Mouse (Mus musculus): ENCODE measurements around the gene Olfr1084. TPM values are rescaled to one million over a fixed set of nuclear protein-coding genes. Genes with fewer than 3 reads are reported as not detected.

Gene Olfr1084
- polyA plus RNA-seq (2014; fragmentation: Illumina TruSeq; extraction: RNeasy Lipid Tissue Mini Kit (QIAGEN cat#74804)), result not detected

DNA sequence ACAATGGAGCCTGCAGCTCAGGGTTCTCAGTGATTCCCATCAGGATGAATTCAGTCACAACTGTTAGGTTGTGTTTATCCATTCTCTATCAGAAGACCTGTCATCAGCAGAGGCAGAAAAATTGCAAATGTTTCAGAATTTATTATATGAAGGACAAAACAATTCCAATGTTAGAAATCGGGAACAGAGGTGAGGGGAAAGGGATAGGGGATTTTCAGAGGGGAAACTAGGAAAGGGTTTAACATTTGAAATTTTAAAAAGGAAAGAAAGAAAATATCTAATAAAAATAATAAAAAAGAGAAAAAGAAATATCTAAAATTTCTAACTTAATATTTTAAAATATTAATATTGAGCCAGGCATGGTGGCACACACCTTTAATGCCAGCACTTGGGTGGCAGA lies at the start of gene Olfr1084:
Gene Olfr1084 (minus strand): TSS at position 101 of the 400 bp plus-strand sequence.

DNA sequence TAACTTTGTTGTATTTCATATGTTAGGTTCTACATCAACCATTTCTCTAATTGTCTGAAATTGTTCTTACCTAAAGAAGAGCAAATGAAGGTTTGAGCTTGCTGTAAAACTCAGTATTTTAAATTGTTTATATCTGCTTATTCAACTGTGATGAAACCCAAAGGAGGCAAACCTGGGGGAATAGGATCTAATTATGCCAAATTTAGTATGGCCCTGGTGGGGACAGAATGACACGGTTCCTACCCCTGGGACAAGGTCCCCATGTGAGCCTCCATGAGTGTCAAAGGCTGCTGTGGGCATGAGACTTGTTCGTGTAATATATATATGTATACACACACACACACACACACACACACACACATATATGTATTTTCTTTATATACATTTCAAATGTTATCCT lies 40.5 kb upstream of the Olfr1084 start, which contains the start of gene Olfr1086:
Gene Olfr1086 (minus strand): TSS at position 101 of the 400 bp plus-strand sequence.

DNA sequence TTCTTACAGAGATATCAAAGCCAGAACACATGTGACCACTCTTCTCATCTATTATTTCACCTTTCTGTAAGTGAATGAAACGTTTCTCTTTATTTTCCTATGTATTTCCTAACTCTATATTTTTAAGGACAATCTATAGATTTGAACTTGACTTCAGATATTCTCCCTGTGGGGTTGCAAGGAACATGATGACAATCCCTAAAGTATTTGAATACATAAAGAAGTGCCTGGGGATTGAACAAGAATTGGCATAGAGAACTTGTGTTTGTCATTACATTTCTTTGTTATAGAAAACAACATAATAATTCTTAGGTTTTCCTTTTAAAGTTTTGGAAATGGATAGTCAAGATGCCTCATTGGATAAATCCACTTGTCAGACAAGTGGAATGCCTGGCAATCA lies 22.4 kb upstream of the Olfr1084 start, which contains the start of gene Olfr1085:
Gene Olfr1085 (minus strand): TSS at position 101 of the 400 bp plus-strand sequence.

DNA sequence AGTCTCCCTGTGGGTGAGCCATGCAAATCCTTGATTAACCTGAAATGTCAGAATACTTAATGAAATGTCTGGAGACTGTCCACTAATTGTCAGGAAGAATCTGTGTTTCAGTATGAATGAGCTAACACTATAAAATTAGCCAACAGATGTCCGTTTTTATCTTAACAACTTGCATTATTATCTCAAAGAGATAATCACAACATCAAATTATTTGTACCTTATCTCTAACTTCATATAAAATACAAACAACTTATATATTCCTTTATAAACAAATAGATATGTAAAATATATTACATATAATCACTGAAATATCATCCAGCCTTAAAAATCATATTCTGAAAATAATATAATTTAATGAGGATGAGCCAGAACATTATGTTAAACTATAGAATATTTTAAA lies 40.7 kb downstream of the Olfr1084 start, which contains the start of gene Olfr1082:
Gene Olfr1082 (minus strand): TSS at position 101 of the 400 bp plus-strand sequence.

Other genes starting within 250 kb of the Olfr1084 start
- gene Olfr1061, start 225.7 kb downstream of the Olfr1084 start, polyA plus RNA-seq (2014; fragmentation: Illumina TruSeq; extraction: RNeasy Lipid Tissue Mini Kit (QIAGEN cat#74804)), result not detected
- gene Olfr1062, start 213.0 kb downstream of the Olfr1084 start, polyA plus RNA-seq (2014; fragmentation: Illumina TruSeq; extraction: RNeasy Lipid Tissue Mini Kit (QIAGEN cat#74804)), result not detected
- gene Olfr1065, start 189.1 kb downstream of the Olfr1084 start, polyA plus RNA-seq (2014; fragmentation: Illumina TruSeq; extraction: RNeasy Lipid Tissue Mini Kit (QIAGEN cat#74804)), result not detected
- not detected for gene Olfr1066, start 183.5 kb downstream of the Olfr1084 start, polyA plus RNA-seq (2014; fragmentation: Illumina TruSeq; extraction: RNeasy Lipid Tissue Mini Kit (QIAGEN cat#74804))
- gene Olfr228, start 152.3 kb downstream of the Olfr1084 start, polyA plus RNA-seq (2014; fragmentation: Illumina TruSeq; extraction: RNeasy Lipid Tissue Mini Kit (QIAGEN cat#74804)), result not detected
- gene Olfr1076, start 131.3 kb downstream of the Olfr1084 start, polyA plus RNA-seq (2014; fragmentation: Illumina TruSeq; extraction: RNeasy Lipid Tissue Mini Kit (QIAGEN cat#74804)), result not detected
- not detected for gene Olfr1079, start 97.2 kb downstream of the Olfr1084 start, polyA plus RNA-seq (2014; fragmentation: Illumina TruSeq; extraction: RNeasy Lipid Tissue Mini Kit (QIAGEN cat#74804))
- not detected for gene Olfr1080, start 81.5 kb downstream of the Olfr1084 start, polyA plus RNA-seq (2014; fragmentation: Illumina TruSeq; extraction: RNeasy Lipid Tissue Mini Kit (QIAGEN cat#74804))
- not detected for gene Olfr1082, start 40.8 kb downstream of the Olfr1084 start, polyA plus RNA-seq (2014; fragmentation: Illumina TruSeq; extraction: RNeasy Lipid Tissue Mini Kit (QIAGEN cat#74804))
- gene Olfr1085, start 22.3 kb upstream of the Olfr1084 start, polyA plus RNA-seq (2014; fragmentation: Illumina TruSeq; extraction: RNeasy Lipid Tissue Mini Kit (QIAGEN cat#74804)), result not detected
- not detected for gene Olfr1086, start 40.4 kb upstream of the Olfr1084 start, polyA plus RNA-seq (2014; fragmentation: Illumina TruSeq; extraction: RNeasy Lipid Tissue Mini Kit (QIAGEN cat#74804))
- not detected for gene Olfr1087, start 58.7 kb upstream of the Olfr1084 start, polyA plus RNA-seq (2014; fragmentation: Illumina TruSeq; extraction: RNeasy Lipid Tissue Mini Kit (QIAGEN cat#74804))
- not detected for gene Olfr1089, start 94.0 kb upstream of the Olfr1084 start, polyA plus RNA-seq (2014; fragmentation: Illumina TruSeq; extraction: RNeasy Lipid Tissue Mini Kit (QIAGEN cat#74804))
- gene Olfr1090, start 119.3 kb upstream of the Olfr1084 start, polyA plus RNA-seq (2014; fragmentation: Illumina TruSeq; extraction: RNeasy Lipid Tissue Mini Kit (QIAGEN cat#74804)), result not detected
- gene Olfr1093, start 142.8 kb upstream of the Olfr1084 start, polyA plus RNA-seq (2014; fragmentation: Illumina TruSeq; extraction: RNeasy Lipid Tissue Mini Kit (QIAGEN cat#74804)), result not detected
- not detected for gene Olfr141, start 170.3 kb upstream of the Olfr1084 start, polyA plus RNA-seq (2014; fragmentation: Illumina TruSeq; extraction: RNeasy Lipid Tissue Mini Kit (QIAGEN cat#74804))
- not detected for gene Olfr1094, start 184.9 kb upstream of the Olfr1084 start, polyA plus RNA-seq (2014; fragmentation: Illumina TruSeq; extraction: RNeasy Lipid Tissue Mini Kit (QIAGEN cat#74804))
- not detected for gene Olfr1095, start 212.0 kb upstream of the Olfr1084 start, polyA plus RNA-seq (2014; fragmentation: Illumina TruSeq; extraction: RNeasy Lipid Tissue Mini Kit (QIAGEN cat#74804))
- not detected for gene Gm13723, start 235.1 kb upstream of the Olfr1084 start, polyA plus RNA-seq (2014; fragmentation: Illumina TruSeq; extraction: RNeasy Lipid Tissue Mini Kit (QIAGEN cat#74804))

Measured in ovary, adult 10 weeks (tissue).